In genomic region chr1:127868300-127869261, GRCm38 (mm10) we compare ENCODE assay signal across 8 mouse cellular contexts. TPM values are rescaled to one million over a fixed set of nuclear protein-coding genes. Genes with fewer than 3 reads are reported as not detected.
DNase-seq lines count a peak whose midpoint lies in the region; ATAC-seq lines count a peak whose summit lies in the region.

Rab3gap1 (plus strand) TSS chr1:127868773.

- peak within 1 kb of the TSS; percentile 53 for H3K4me3 ChIP-seq in hindbrain, embryonic 11.5 days (ENCODE audit: low read depth, low read length)

- H3K4me1 ChIP-seq in hindbrain, embryonic 11.5 days (replicated peaks; ENCODE audit: control insufficient read depth, insufficient read depth, low read length) = no peaks in the 10 kb centered on the region

- H3K27me3 ChIP-seq in hindbrain, embryonic 11.5 days (ENCODE audit: control insufficient read depth, insufficient read depth, low read length) = no peaks in the 10 kb centered on the region

- ATAC-seq in hindbrain, embryonic 11.5 days (ENCODE audit: low FRiP score) = peak; percentile 99

- peak; percentile 89 for DNase-seq in MN1 (ENCODE audit: low spot score)
- peak; percentile 91 for DNase-seq in cerebellum, adult 9-10 months
- DNase-seq in frontal cortex, adult 2 months (ENCODE audit: extremely low spot score in 1 of 2, low spot score in 1 of 2) = peak; percentile 71 to 89
- peak; percentile 93 for DNase-seq in hindbrain, embryonic 11.5 days (ENCODE audit: low spot score)
- peak; percentile 86 to 90 for DNase-seq in layer of hippocampus, postnatal 10 days (ENCODE audit: low spot score in 2 of 2)
- peak; percentile 94 for DNase-seq in lung, postnatal 10 days
- peak; percentile 90 for DNase-seq in ovary, postnatal 36 days (ENCODE audit: low spot score)
- peak; percentile 92 for DNase-seq in thymus, postnatal 25 days

- H3K27ac ChIP-seq in hindbrain, embryonic 11.5 days (ENCODE audit: low read depth, low read length) = 0 out of 2 replicates have a peak within 1 kb of the TSS, but pooled peaks have one; percentile 1

- H3K9me3 ChIP-seq in hindbrain, embryonic 11.5 days (ENCODE audit: control insufficient read depth, low read length) = no peaks in the 10 kb centered on the region

- H3K9ac ChIP-seq in hindbrain, embryonic 11.5 days (ENCODE audit: low read depth, low read length) = peak within 1 kb of the TSS; percentile 56

- peak within 1 kb of the TSS; percentile 58 for H3K4me2 ChIP-seq in hindbrain, embryonic 11.5 days (replicated peaks; ENCODE audit: low read depth, low read length)

- WGBS in hindbrain, embryonic 11.5 days = 12% methylated on average over 47 of the region's 47 CpGs

- H3K36me3 ChIP-seq in hindbrain, embryonic 11.5 days (ENCODE audit: control insufficient read depth, insufficient read depth, low read length) = no peaks in the 10 kb centered on the region

RNA-seq across cellular contexts. Expression of gene Rab3gap1, which starts in this region (rescaled TPM):
- 43.3 and 46.5 TPM in 2 replicates for polyA plus RNA-seq in frontal cortex, adult 2 months (2012; rRNA removed)
- 15.2 and 15.3 TPM in 2 replicates for polyA plus RNA-seq in hindbrain, embryonic 11.5 days (2014; fragmentation: Nextera tagmentation; extraction: Ambion mirVana)
- 10 to 100 TPM; 46.7 to 49.8 TPM for total RNA-seq in layer of hippocampus, postnatal 10 days (2021)

Comparison
In these comparisons a context has a peak if more than half of its experiments do, and no peak if none do; other contexts are left out.
1. Peak in every context shown above with its lines: DNase-seq, ATAC-seq, H3K4me3 ChIP-seq and H3K27ac ChIP-seq.